Mouse (Mus musculus) lung, adult 2 months (tissue): ENCODE data around the gene Rbfox3.

Experiments used
- CTCF ChIP-seq: fragments of 200-500 bp; IDR thresholded peaks from 2 replicates; pipeline ENCODE4 v1.5.1; 2011; ENCODE audit warnings: mild to moderate bottlenecking, low read length, control low read depth; ENCODE audit not compliant: insufficient read depth
- POLR2A ChIP-seq: fragments of 200-500 bp; IDR thresholded peaks from 2 replicates; pipeline ENCODE4 v1.6.1; 2011; ENCODE audit warnings: low read depth, mild to moderate bottlenecking, control low read depth, low read length, borderline replicate concordance; ENCODE audit errors: extremely low read depth

DNA sequence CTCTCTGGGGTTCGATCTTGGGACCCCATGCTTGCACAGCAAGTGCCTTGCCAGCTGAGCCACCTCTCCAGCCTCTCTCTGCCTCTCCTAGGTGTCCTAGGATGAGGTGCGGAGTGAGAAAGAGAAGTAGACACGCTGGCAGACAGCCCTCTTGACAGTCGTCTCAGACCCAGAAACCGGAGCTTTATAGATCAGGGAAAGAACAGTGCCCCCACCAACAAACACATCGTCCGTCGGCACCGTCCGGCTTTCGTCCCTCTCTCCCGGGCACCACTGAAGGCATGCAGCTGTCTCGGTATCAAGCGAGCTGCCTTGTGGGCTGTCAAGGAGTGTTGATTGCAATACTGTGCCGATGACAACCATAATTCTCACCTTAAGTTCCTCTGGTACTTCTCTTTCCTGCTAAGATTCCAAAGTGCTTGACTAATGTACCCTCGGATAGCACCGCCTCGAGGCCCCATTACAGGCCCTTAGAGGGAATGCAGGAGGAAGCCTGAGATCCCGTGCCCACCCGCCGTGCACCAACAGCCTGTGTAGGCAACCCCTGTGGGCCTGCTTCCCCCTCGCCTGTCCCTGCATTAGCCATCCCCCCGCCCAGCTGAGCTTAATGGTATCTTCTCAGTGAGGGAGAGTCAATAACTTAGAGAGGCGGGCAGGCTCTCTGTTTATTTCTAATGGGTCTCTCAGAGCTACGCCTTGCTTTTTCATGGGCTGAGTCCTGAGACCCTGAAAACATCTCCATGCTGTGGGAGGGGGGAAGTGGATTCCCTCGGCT lies 11.4 kb downstream of the Rbfox3 start:
- TF ChIP-seq CTCF (no peak), POLR2A (no peak)
